Mouse (Mus musculus) heart, postnatal 0 days (tissue): ENCODE results near the gene Ccr1l1. TPM values are rescaled to one million over a fixed set of nuclear protein-coding genes. Genes with fewer than 3 reads are reported as not detected.
"Not testable (repeated sequence)": the region's sequence is repeated elsewhere in the genome, so short reads cannot be mapped to it uniquely, and the experiment has no call there.

Source experiments
- ATAC-seq: fragments of 200-750 bp; cut with Nextera tagmentation; 2 replicates; pipeline ENCODE4 v1.8.0; 2017; ENCODE audit warnings: low read depth, moderate number of reproducible peaks, moderate library complexity; ENCODE audit not compliant: insufficient read depth
- DNase-seq: peaks from one replicate; pipeline ENCODE4 v3.0.0-alpha.2; 2016; ENCODE audit warnings: low spot score
- H3K27ac ChIP-seq: fragments of 300-500 bp; sonication (generic); 2 replicates; pipeline ENCODE4 v1.5.1; 2014; ENCODE audit warnings: low read depth, mild to moderate bottlenecking
- H3K27me3 ChIP-seq: fragments of 300-500 bp; sonication (generic); 2 replicates; pipeline ENCODE4 v1.6.1; 2014; ENCODE audit warnings: low read length, mixed read lengths; ENCODE audit not compliant: control insufficient read depth, insufficient read depth
- H3K36me3 ChIP-seq: fragments of 300-500 bp; sonication (generic); replicated peaks from 2 replicates; pipeline ENCODE4 v1.6.1; 2014; ENCODE audit warnings: low read length, mixed read lengths; ENCODE audit not compliant: control insufficient read depth, insufficient read depth
- H3K4me1 ChIP-seq: fragments of 300-500 bp; sonication (generic); 2 replicates; pipeline ENCODE4 v1.6.1; 2014; ENCODE audit warnings: antibody characterized with exemption; ENCODE audit not compliant: control insufficient read depth, insufficient read depth
- H3K4me2 ChIP-seq: fragments of 300-500 bp; sonication (generic); 2 replicates; pipeline ENCODE4 v1.6.1; 2014; ENCODE audit warnings: low read depth, mild to moderate bottlenecking, low read length, moderate library complexity
- H3K4me3 ChIP-seq: fragments of 300-500 bp; sonication (generic); 2 replicates; pipeline ENCODE4 v1.5.1; 2014; ENCODE audit warnings: low read depth, low read length
- H3K9ac ChIP-seq: fragments of 300-500 bp; sonication (generic); replicated peaks from 2 replicates; pipeline ENCODE4 v1.6.1; 2014; ENCODE audit warnings: low read depth, low read length, mixed read lengths
- H3K9me3 ChIP-seq: fragments of 300-500 bp; sonication (generic); replicated peaks from 2 replicates; pipeline ENCODE4 v1.6.1; 2016; ENCODE audit warnings: low read length; ENCODE audit not compliant: control insufficient read depth
- CTCF ChIP-seq: IDR thresholded peaks from 2 replicates; pipeline ENCODE4 v1.5.1; 2016; ENCODE audit warnings: antibody characterized with exemption, control low read depth, low read depth
- EP300 ChIP-seq: IDR thresholded peaks from 2 replicates; pipeline ENCODE4 v1.6.1; 2016; ENCODE audit warnings: antibody characterized with exemption, low read depth
- WGBS: fragments of 180-500 bp; shearing (Covaris S2); extraction: QIAGEN DNeasy Blood & Tissue Kit; methylation state at CpG from one replicate; pipeline ENCODE4 v1.1.7; 2014; 5-methylcytosine and 5-hydroxymethylcytosine counted together
- polyA plus RNA-seq: library from polyadenylated mRNA; unstranded; fragments of >200 nt; fragmentation: Nextera tagmentation; extraction: Ambion mirVana; gene quantifications from 2 replicates; pipeline ENCODE4 v1.2.1, GENCODE M21; 2015
- total RNA-seq: library from RNA; depleted of rRNA; stranded (reverse); fragments of >200 nt; gene quantifications from 2 replicates; pipeline ENCODE4 v1.2.3, GENCODE M21; 2014; ENCODE audit warnings: low replicate concordance

Ccr1l1 gene
- total and polyA plus RNA-seq, 2 experiments from 2014 or later = not detected

GRCm38 (mm10) chr9:123984943-123985342 lies 6.7 kb upstream of the Ccr1l1 start:
- Histone ChIP-seq H3K4me3 (no peak overlapping the region), H3K9ac (no peak overlapping the region), H3K4me1 (no peaks in the 10 kb centered on the region), H3K9me3 (no peaks in the 10 kb centered on the region), H3K36me3 (no peaks in the 10 kb centered on the region), H3K27ac (no peak overlapping the region), H3K27me3 (no peaks in the 10 kb centered on the region), H3K4me2 (no peak overlapping the region)
- no peak for ATAC-seq
- no peak for DNase-seq
- TF ChIP-seq EP300 (no peak), CTCF (no peak)

DNA sequence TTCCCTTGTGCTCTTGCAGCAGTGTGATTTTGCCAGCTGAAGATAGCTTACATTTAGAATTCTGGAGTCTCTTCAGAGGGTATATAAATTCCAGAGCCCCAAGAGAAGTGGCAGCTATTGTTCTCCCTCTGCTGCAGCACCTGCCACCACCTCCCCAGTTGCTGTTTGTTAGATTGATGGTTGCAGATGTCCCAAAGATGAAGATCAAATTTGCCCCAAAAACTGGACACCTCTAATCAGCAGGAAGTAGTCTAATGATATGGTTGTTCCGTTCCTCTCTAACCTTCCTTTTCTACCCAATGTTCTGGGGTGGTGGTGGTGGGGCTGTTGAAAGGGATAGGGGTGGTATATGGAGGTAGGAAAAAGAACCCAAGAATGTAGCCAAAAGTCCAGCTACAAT lies 4.5 kb upstream of the Ccr1l1 start:
- Histone ChIP-seq H3K4me1 (no peaks in the 10 kb centered on the region), H3K9ac (no peak overlapping the region), H3K36me3 (no peaks in the 10 kb centered on the region), H3K27ac (no peak overlapping the region), H3K4me3 (no peak overlapping the region), H3K27me3 (no peaks in the 10 kb centered on the region), H3K4me2 (no peak overlapping the region), H3K9me3 (no peaks in the 10 kb centered on the region)
- 55% methylated on average over 1 of the region's 1 CpGs for WGBS
- ATAC-seq (no peak), DNase-seq (no peak)
- no peak for TF ChIP-seq EP300
- no peak for TF ChIP-seq CTCF

- no peak for ATAC-seq
- no peaks in the 10 kb centered on the region for H3K9me3 ChIP-seq
- no peak overlapping the region for H3K4me2 ChIP-seq
- WGBS = 66% methylated on average over 4 of the region's 4 CpGs
- H3K36me3 ChIP-seq = no peaks in the 10 kb centered on the region
- H3K4me3 ChIP-seq = no peak overlapping the region
- no peaks in the 10 kb centered on the region for H3K4me1 ChIP-seq
- no peaks in the 10 kb centered on the region for H3K27me3 ChIP-seq
- TF ChIP-seq CTCF = no peak
- TF ChIP-seq EP300 = no peak
- no peak for DNase-seq
- H3K27ac ChIP-seq = no peak overlapping the region
- no peak overlapping the region for H3K9ac ChIP-seq
Observed at GRCm38 (mm10) chr9:123981909-123982308, 3.7 kb upstream of the Ccr1l1 start.

- not testable (repeated sequence) for ATAC-seq, H3K36me3 ChIP-seq
- no CpG with 5 or more reads among the region's 3 CpGs for WGBS
Observed at GRCm38 (mm10) chr9:123980858-123981475, 2.8 kb upstream of the Ccr1l1 start.

DNA sequence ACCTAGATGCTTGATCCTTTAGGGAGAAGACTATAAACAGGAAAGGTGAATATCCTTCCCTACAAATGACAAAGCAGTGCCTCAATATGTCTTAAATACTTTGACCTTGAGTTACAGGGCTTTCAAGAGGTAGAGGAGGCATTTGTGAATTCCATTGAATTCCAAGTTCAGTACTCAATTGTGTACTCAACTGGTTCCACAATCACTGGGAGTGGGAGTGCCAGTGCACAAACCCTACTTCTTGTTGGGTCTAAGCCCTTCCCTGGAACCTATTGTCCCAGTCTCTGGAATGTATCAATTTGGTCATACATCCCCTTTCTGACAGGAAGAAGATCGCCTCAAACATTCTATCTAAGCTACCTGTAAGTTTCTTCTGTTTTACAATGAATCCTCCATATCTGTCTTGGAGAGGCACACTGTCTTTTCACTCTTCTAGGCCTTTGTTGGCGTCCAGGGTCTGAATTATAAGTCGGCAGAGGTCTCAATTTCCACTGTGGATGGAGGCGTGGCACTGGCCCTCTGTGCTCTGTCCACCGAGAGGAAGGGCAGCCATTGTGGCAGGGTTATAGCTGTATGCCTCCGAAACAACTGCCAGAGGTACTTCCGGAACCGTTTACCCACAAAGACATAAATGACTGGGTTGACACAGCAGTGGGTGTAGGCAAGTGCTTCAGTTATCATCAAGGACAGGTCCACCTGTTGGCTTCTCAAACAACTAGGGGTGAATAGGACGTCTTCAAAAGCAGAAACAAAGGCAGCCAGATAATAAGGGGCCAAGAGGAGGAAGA lies 1.1 kb downstream of the Ccr1l1 start:
- ATAC-seq (no peak), DNase-seq (no peak)
- TF ChIP-seq CTCF = no peak
- TF ChIP-seq EP300 = no peak
- Histone ChIP-seq H3K27me3 (no peaks in the 10 kb centered on the region), H3K4me1 (no peaks in the 10 kb centered on the region), H3K4me3 (no peak overlapping the region), H3K9ac (no peak overlapping the region), H3K36me3 (no peaks in the 10 kb centered on the region), H3K9me3 (no peaks in the 10 kb centered on the region), H3K4me2 (no peak overlapping the region), H3K27ac (no peak overlapping the region)
- 74% methylated on average over 9 of the region's 9 CpGs for WGBS

More at GRCm38 (mm10) chr9:123980858-123981475, 2.8 kb upstream of the Ccr1l1 start:
- DNase-seq, H3K4me3 ChIP-seq, H3K9ac ChIP-seq, H3K9me3 ChIP-seq, H3K27ac ChIP-seq, H3K4me1 ChIP-seq, H3K4me2 ChIP-seq, H3K27me3 ChIP-seq: not testable (repeated sequence)
